Mouse (Mus musculus): ENCODE results near the gene Ctbp2.

The Ctbp2 gene

GRCm38 (mm10) chr7:133123999-133124700, at the start of gene Ctbp2:
Ctbp2 (minus strand) TSS chr7:133124354.
- peak; percentile 29 for DNase-seq

- DNase-seq: no peak
Observed at GRCm38 (mm10) chr7:133171403-133172032, 47.4 kb upstream of the Ctbp2 start.

GRCm38 (mm10) chr7:133168928-133169327, 44.8 kb upstream of the Ctbp2 start:
- no peak for DNase-seq

- no peak for DNase-seq
Observed at GRCm38 (mm10) chr7:133167903-133168302, 43.7 kb upstream of the Ctbp2 start.

- no peak for DNase-seq
Observed at GRCm38 (mm10) chr7:133164770-133165169, 40.6 kb upstream of the Ctbp2 start.

GRCm38 (mm10) chr7:133163011-133163410, 38.9 kb upstream of the Ctbp2 start:
- no peak for DNase-seq

- no peak for DNase-seq
Observed at GRCm38 (mm10) chr7:133162131-133162530, 38.0 kb upstream of the Ctbp2 start.

- DNase-seq: no peak
Observed at GRCm38 (mm10) chr7:133161362-133162080, 37.4 kb upstream of the Ctbp2 start.

GRCm38 (mm10) chr7:133159519-133159918, 35.4 kb upstream of the Ctbp2 start:
- no peak for DNase-seq

- no peak for DNase-seq
Observed at GRCm38 (mm10) chr7:133155621-133156020, 31.5 kb upstream of the Ctbp2 start.

- DNase-seq: no peak
Observed at GRCm38 (mm10) chr7:133154846-133155245, 30.7 kb upstream of the Ctbp2 start.

- DNase-seq: no peak
Observed at GRCm38 (mm10) chr7:133139689-133140336, 15.7 kb upstream of the Ctbp2 start.

- no peak for DNase-seq
Observed at GRCm38 (mm10) chr7:133133552-133133951, 9.4 kb upstream of the Ctbp2 start.

GRCm38 (mm10) chr7:133132702-133133101, 8.5 kb upstream of the Ctbp2 start:
- DNase-seq: no peak

- DNase-seq: no peak
Observed at GRCm38 (mm10) chr7:133124701-133125485, 739 bp upstream of the Ctbp2 start.

- no peak for DNase-seq
Observed at GRCm38 (mm10) chr7:133123244-133123998, 733 bp downstream of the Ctbp2 start, which contains the start of gene Fgfr2. Fgfr2 (minus strand) TSS chr7:133123350.

- peak; percentile 6 for DNase-seq
Observed at GRCm38 (mm10) chr7:133122379-133123243, 1.5 kb downstream of the Ctbp2 start.

- DNase-seq: no peak
Observed at GRCm38 (mm10) chr7:133121661-133122378, 2.3 kb downstream of the Ctbp2 start.

GRCm38 (mm10) chr7:133121080-133121607, 3.0 kb downstream of the Ctbp2 start:
- no peak for DNase-seq

Measured in thymus, postnatal 14 days (tissue).